Mouse (Mus musculus) intestine, embryonic 15.5 days (tissue): ENCODE measurements around the gene Bzw2. TPM values are rescaled to one million over a fixed set of nuclear protein-coding genes. Genes with fewer than 3 reads are reported as not detected.
A peak's percentile ranks its signal among the peaks of the same experiment; 100 is the strongest.

ENCODE experiments used
- ATAC-seq: fragments of 200-750 bp; cut with Nextera tagmentation; 2 replicates; pipeline ENCODE4 v1.8.0; 2017; ENCODE audit warnings: moderate TSS enrichment, moderate library complexity
- H3K27ac ChIP-seq: fragments of 300-500 bp; sonication (generic); 2 replicates; pipeline ENCODE4 v1.5.1; 2015; ENCODE audit warnings: mild to moderate bottlenecking, inconsistent platforms
- H3K27me3 ChIP-seq: fragments of 300-500 bp; sonication (generic); replicated peaks from 2 replicates; pipeline ENCODE4 v1.6.1; 2015; ENCODE audit warnings: inconsistent platforms
- H3K36me3 ChIP-seq: fragments of 300-500 bp; sonication (generic); 2 replicates; pipeline ENCODE4 v1.6.1; 2015; ENCODE audit warnings: inconsistent platforms
- H3K4me1 ChIP-seq: fragments of 300-500 bp; sonication (generic); replicated peaks from 2 replicates; pipeline ENCODE4 v1.6.1; 2015; ENCODE audit warnings: inconsistent platforms
- H3K4me2 ChIP-seq: fragments of 300-500 bp; sonication (generic); replicated peaks from 2 replicates; pipeline ENCODE4 v1.6.1; 2015; ENCODE audit warnings: mild to moderate bottlenecking, inconsistent platforms
- H3K4me3 ChIP-seq: fragments of 300-500 bp; sonication (generic); replicated peaks from 2 replicates; pipeline ENCODE4 v1.5.1; 2015; ENCODE audit warnings: inconsistent platforms
- H3K9ac ChIP-seq: fragments of 300-500 bp; sonication (generic); 2 replicates; pipeline ENCODE4 v1.6.1; 2015; ENCODE audit warnings: inconsistent platforms
- H3K9me3 ChIP-seq: fragments of 300-500 bp; sonication (generic); 2 replicates; pipeline ENCODE4 v1.6.1; 2016; ENCODE audit warnings: inconsistent platforms
- WGBS: fragments of 180-500 bp; shearing (Covaris S2); methylation state at CpG from one replicate; pipeline ENCODE4 v1.1.7; 2015; 5-methylcytosine and 5-hydroxymethylcytosine counted together
- polyA plus RNA-seq: library from polyadenylated mRNA; unstranded; fragments of >200 nt; fragmentation: Nextera tagmentation; extraction: Ambion mirVana; gene quantifications from 2 replicates; pipeline ENCODE4 v1.2.1, GENCODE M21; 2015

Bzw2 gene
- polyA plus RNA-seq, 1 experiment from 2014 or later = 204 TPM

DNA sequence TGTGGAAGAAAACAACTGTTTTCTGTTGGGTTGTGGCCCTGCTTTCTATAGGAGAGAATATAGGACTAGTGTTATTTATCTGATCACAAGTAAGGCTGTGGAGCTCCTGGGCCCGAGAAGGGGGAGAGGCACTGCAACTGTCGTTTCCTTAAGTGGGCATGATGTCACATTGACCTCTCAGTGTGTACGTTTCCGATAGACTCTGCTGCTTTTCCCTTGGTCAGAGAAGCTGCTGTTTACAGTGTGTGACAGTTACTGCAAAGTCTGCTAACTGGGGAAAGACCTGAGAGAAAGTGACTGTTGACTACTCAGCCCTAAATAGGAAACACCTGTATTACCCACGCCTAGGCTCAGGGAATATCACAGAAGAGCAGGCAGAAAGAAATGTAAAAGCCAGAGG is 111.7 kb downstream of the Bzw2 start:
- 23% methylated on average over 5 of the region's 5 CpGs for WGBS
- no peaks in the 10 kb centered on the region for H3K27me3 ChIP-seq
- no peaks in the 10 kb centered on the region for H3K36me3 ChIP-seq
- no peaks in the 10 kb centered on the region for H3K4me1 ChIP-seq
- H3K4me2 ChIP-seq = no peak overlapping the region
- no peak for ATAC-seq
- H3K9ac ChIP-seq = no peak overlapping the region
- no peak overlapping the region for H3K4me3 ChIP-seq
- no peaks in the 10 kb centered on the region for H3K9me3 ChIP-seq
- no peak overlapping the region for H3K27ac ChIP-seq

DNA sequence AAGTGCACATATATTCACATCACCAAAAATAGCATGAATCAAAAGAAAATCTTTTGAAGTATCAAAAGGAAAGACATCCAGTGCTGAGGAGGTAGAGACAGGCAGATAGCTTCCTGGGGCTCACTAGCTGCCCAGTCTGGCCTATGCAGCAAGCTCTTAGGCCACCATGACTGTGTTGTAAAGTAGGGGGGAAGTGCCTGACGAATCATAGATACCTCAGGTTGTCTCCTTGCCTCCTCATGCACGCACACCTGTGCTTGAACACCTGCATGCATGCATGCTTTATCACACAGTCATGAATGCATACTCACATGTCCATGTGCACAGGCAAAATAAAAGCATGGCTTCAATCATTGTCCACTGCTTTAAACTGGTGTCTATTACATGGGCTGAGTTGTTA is 113.2 kb downstream of the Bzw2 start:
- H3K27ac ChIP-seq = no peak overlapping the region
- no peaks in the 10 kb centered on the region for H3K36me3 ChIP-seq
- 0 out of 2 replicates have a peak, but pooled peaks cover 3% of the 10 kb centered on the region for H3K4me1 ChIP-seq
- WGBS = 84% methylated on average over 2 of the region's 2 CpGs
- H3K27me3 ChIP-seq = no peaks in the 10 kb centered on the region
- H3K4me3 ChIP-seq = no peak overlapping the region
- H3K9me3 ChIP-seq = no peaks in the 10 kb centered on the region
- H3K4me2 ChIP-seq = no peak overlapping the region
- no peak overlapping the region for H3K9ac ChIP-seq
- no peak for ATAC-seq

DNA sequence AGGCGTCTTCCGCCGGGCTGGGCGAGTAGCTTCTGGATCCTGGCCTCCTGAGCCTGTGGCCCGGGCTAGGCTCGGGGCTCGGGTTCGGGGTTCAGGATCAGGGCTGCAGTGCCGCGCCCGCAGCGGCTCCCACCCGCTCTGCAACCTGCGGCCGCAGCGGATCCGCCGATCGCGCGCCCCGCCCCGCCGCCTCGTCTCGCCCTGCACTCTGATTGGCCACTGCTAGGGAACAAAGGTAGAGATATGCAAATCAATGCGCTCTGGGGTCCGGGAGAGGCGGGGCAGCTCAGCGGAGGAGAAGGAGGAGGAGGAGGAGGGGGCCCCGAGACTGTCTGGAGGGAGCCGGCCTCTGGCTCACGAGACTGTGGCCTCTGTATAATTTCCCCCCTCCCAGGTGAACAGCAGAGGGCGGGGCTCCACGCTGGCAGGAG is 115.5 kb downstream of the Bzw2 start, which contains the start of gene Tspan13:
Gene Tspan13 (minus strand): TSS at position 153 of the 431 bp plus-strand sequence.
- Histone ChIP-seq H3K4me1 (0 out of 2 replicates have a peak, but pooled peaks cover 5% of the 10 kb centered on the region), H3K27me3 (no peaks in the 10 kb centered on the region), H3K36me3 (no peaks in the 10 kb centered on the region), H3K27ac (peak within 1 kb of the TSS; percentile 64), H3K9me3 (no peaks in the 10 kb centered on the region), H3K9ac (peak within 1 kb of the TSS; percentile 85), H3K4me3 (peak within 1 kb of the TSS; percentile 70), H3K4me2 (peak within 1 kb of the TSS; percentile 95)
- ATAC-seq = peak; percentile 98
- WGBS = under 1% methylated on average over 35 of the region's 35 CpGs

Other genes with a start within 250 kb of the Bzw2 start
- not detected in 2 replicates for gene Agr3, start 232.5 kb downstream of the Bzw2 start, polyA plus RNA-seq
- 234 and 297 TPM in 2 replicates for gene Agr2, start 165.2 kb downstream of the Bzw2 start, polyA plus RNA-seq
- 136 and 138 TPM in 2 replicates for gene Tspan13, start 115.6 kb downstream of the Bzw2 start, polyA plus RNA-seq
- 35.9 and 37.6 TPM in 2 replicates for gene Ankmy2, start 966 bp downstream of the Bzw2 start, polyA plus RNA-seq
- not detected in 2 replicates for gene Lrrc72, start 95.3 kb upstream of the Bzw2 start, polyA plus RNA-seq
- gene Sostdc1, start 156.1 kb upstream of the Bzw2 start, polyA plus RNA-seq = 4.6 and 5.6 TPM in 2 replicates
- 11.0 and 11.7 TPM in 2 replicates for gene Ispd, start 223.4 kb upstream of the Bzw2 start, polyA plus RNA-seq
- 0.99 and 1.6 TPM in 2 replicates for gene D630036H23Rik, start 224.1 kb upstream of the Bzw2 start, polyA plus RNA-seq